Mouse (Mus musculus) kidney, adult 2 months (tissue): ENCODE measurements at regions not wholly inside any gene's neighbourhood (a gene's known extent, or its start where the extent isn't known, plus 50 kb on each side); places are given as distances from the start of the nearest gene placed in this dataset.

Experiments
- CTCF ChIP-seq: fragments of 200-500 bp; conservative IDR thresholded peaks from 2 replicates; pipeline ENCODE4 v1.5.1; 2011; ENCODE audit warnings: low read depth, mild to moderate bottlenecking, control low read depth, low read length, moderate library complexity, mixed read lengths; ENCODE audit not compliant: insufficient read depth, insufficient read length
- POLR2A ChIP-seq: fragments of 200-500 bp; IDR thresholded peaks from one replicate; pipeline ENCODE4 v1.6.1; 2011; ENCODE audit warnings: low read depth, low read length, control low read depth

DNA sequence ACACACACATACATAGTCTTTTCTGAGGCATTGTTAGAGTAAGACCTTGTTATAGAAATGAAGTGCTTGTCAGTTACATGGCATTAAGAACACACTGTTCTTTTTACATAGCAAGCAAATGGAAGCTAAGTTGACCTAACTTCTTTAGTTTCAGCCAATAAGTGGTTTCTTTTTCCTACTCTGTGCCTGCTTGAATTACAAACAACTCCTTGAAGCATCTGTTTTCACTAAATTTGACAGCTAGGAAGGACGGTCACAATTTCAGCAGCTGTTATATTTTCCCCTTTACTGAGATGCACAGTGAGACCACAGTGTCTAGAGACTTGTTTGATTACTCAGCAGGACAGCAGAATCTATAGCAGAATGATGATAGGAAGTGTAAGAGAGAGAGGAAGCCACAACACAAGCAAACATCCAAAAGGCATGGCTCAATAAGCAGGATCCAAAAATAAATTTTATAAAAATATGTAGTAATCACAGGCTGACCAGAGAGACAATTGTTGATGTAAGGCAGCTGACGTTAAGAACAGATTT, 641.6 kb upstream of the Alcam start:
- TF ChIP-seq POLR2A (no peak), CTCF (no peak)
